Mouse (Mus musculus): ENCODE measurements at regions not wholly inside any gene's neighbourhood (a gene's known extent, or its start where the extent isn't known, plus 50 kb on each side); places are given as distances from the start of the nearest gene placed in this dataset.

DNA sequence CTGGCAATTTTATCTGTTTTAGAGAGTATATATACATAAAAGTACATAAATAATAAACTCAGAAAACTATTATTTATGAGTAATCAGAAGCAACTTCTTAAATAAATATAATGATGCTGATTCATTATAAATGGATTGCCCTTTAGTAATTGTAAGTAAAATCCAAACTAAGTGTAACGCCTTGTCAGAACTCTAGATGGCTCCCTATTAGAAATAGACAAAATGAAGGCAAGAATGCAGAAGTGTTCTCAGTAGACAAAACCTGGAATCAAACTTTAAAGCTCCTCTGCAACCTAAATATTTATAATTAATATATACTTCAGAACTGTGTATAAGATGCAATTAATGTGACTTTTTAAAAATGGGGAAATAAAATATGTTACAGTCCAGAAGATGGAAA, 73.4 kb upstream of the Lipo1 start:
- no peak for DNase-seq (ENCODE audit: low read depth, low spot score)

DNA sequence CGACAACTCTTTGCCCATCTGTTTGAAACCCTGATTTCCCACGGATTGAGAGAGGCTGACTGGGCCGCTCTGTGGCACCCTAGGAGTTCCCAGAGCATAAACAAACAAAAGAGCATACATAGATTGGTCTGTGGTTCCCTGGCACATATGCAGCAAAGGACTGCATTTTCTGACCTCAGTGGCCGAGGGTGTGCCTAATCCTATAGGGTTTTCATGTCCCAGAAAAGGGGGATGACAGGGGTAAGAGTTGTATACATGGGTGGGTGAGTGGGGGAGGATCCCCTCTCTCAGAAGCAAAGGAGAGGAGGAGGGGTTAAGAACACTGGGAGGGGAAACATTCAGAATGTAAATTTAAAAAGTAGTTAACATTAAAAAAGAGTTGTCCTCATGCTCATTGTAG, 63.8 kb upstream of the Lipo1 start:
- peak; percentile 68 for DNase-seq (ENCODE audit: low read depth, low spot score)

DNA sequence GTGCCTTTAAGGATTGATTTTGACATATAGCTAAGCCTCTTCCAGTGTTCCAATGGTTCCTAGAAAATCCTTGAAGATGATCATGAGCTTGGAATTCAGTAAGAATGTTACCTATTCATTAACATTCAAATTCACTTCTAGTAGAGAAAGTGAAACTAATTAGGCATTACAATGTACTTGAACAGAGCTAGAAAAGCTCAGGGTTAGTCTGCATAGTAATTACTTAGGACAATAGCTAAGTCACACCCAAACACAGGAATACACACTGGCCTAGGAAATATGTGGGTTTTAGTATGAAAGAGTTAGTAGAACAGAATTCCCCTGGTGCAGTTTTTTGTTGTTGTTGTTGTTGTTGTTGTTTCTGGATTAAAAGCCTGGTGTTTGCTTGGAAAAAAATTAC, 63.4 kb upstream of the Lipo1 start:
- peak; percentile 66 for DNase-seq (ENCODE audit: low read depth, low spot score)

DNA sequence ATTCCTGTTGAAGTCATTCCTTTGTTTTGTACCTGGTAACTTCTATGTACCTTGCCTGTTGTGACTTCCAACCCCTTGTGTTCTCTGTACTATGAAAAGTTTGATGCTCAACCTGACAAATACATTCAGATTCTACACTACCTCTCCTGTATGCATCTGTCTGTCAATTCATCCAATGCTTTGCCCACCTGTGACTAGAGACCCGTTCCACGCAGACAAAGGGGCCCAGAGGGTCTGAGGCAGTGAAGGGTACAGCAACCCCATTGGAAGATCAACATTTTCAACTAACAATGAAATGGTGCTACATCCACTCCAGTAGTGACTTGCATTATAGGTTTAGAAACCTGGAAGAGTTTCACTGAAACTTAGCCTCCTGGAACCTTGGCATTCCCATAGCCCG, 62.9 kb upstream of the Lipo1 start:
- peak; percentile 61 for DNase-seq (ENCODE audit: low read depth, low spot score)

DNA sequence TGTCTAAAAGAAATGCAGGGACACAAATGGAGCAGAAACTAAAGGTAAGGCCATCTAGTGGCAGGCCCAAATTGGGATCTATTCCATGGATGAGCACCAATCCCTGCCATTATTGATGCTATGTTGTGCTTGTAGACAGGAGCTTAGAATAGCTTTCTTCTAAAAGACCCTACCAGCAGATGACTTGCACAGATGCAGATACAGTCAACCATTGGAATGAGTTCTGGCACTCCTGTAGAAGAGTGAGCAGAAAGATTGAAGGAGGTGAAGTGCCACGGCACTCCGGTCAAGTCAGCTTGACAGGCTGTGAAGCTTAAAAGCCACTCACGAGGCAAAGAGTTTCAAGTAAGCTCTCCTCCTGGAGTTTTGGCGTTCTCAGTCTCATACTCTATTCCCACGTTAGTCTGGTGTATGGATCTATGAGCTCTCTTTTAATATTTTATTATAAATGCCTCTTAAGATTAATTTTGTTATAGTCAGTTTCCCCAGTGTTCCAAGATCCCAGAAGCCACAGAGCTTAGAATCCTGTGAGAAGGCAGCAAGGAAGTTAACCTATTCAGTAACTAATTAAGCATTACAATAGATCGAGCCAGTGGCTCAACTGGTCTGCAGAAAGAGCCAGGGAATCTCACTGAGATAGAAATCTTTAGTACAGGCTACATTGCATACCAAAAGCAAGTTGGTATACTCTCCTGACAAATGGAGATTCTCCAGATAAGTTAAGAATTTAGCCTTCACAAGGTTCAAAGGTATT, 62.2 kb upstream of the Lipo1 start:
- DNase-seq (ENCODE audit: low read depth, low spot score), result peak; percentile 66
